Mouse (Mus musculus): ENCODE measurements around the gene Gm37240.

- no peak for TF ChIP-seq CTCF (IDR thresholded peaks at IDR 0.05; ENCODE audit: borderline replicate concordance, insufficient read depth, low read depth, low read length)
- no peak for TF ChIP-seq POLR2A (IDR thresholded peaks at IDR 0.05; ENCODE audit: borderline replicate concordance, insufficient read depth, low read length)
These were observed 1294.0 kb downstream of the Gm37240 start, which contains the start of gene Tigd4 for GRCm38 (mm10) chr3:84593274-84593673.
